Mouse (Mus musculus): ENCODE data around the gene Col13a1.

The Col13a1 gene

GRCm38 (mm10) chr10:61829046-61829445, 149.9 kb downstream of the Col13a1 start:
- no peak for ATAC-seq (ENCODE audit: low TSS enrichment)

- ATAC-seq (ENCODE audit: low TSS enrichment), result no peak
Measured at GRCm38 (mm10) chr10:61827950-61828936, 150.7 kb downstream of the Col13a1 start.

GRCm38 (mm10) chr10:61826753-61827435, 152.0 kb downstream of the Col13a1 start:
- no peak for ATAC-seq (ENCODE audit: low TSS enrichment)

- no peak for ATAC-seq (ENCODE audit: low TSS enrichment)
Measured at GRCm38 (mm10) chr10:61825979-61826752, 152.7 kb downstream of the Col13a1 start.

GRCm38 (mm10) chr10:61825536-61825935, 153.4 kb downstream of the Col13a1 start:
- ATAC-seq (ENCODE audit: low TSS enrichment), result no peak

- ATAC-seq (ENCODE audit: low TSS enrichment), result no peak
Measured at GRCm38 (mm10) chr10:61823731-61824115, 155.2 kb downstream of the Col13a1 start.

GRCm38 (mm10) chr10:61822968-61823730, 155.8 kb downstream of the Col13a1 start:
- no peak for ATAC-seq (ENCODE audit: low TSS enrichment)

- no peak for ATAC-seq (ENCODE audit: low TSS enrichment)
Measured at GRCm38 (mm10) chr10:61820050-61820449, 158.9 kb downstream of the Col13a1 start.

GRCm38 (mm10) chr10:61811987-61812386, 166.9 kb downstream of the Col13a1 start:
- no peak for ATAC-seq (ENCODE audit: low TSS enrichment)

- no peak for ATAC-seq (ENCODE audit: low TSS enrichment)
Measured at GRCm38 (mm10) chr10:61798133-61798576, 180.8 kb downstream of the Col13a1 start.

GRCm38 (mm10) chr10:61795458-61795857, 183.4 kb downstream of the Col13a1 start:
- ATAC-seq (ENCODE audit: low TSS enrichment), result no peak

GRCm38 (mm10) chr10:61794971-61795370, 183.9 kb downstream of the Col13a1 start:
- ATAC-seq (ENCODE audit: low TSS enrichment), result no peak

GRCm38 (mm10) chr10:61793015-61793414, 185.9 kb downstream of the Col13a1 start:
- no peak for ATAC-seq (ENCODE audit: low TSS enrichment)

- no peak for ATAC-seq (ENCODE audit: low TSS enrichment)
Measured at GRCm38 (mm10) chr10:61788499-61788898, 190.4 kb downstream of the Col13a1 start.

Measured in frontal cortex, adult (tissue).